Mouse (Mus musculus) midbrain, embryonic 13.5 days (tissue): ENCODE data around the gene Pilrb2. TPM values are rescaled to one million over a fixed set of nuclear protein-coding genes. Genes with fewer than 3 reads are reported as not detected.

Source experiments
- ATAC-seq: fragments of 200-750 bp; cut with Nextera tagmentation; 2 replicates; pipeline ENCODE4 v1.8.0; 2017; ENCODE audit warnings: mild to moderate bottlenecking, moderate TSS enrichment, moderate library complexity
- H3K27ac ChIP-seq: fragments of 300-500 bp; sonication (generic); 2 replicates; pipeline ENCODE4 v1.5.1; 2015; ENCODE audit warnings: inconsistent platforms, mild to moderate bottlenecking, moderate library complexity
- H3K27me3 ChIP-seq: fragments of 300-500 bp; sonication (generic); 2 replicates; pipeline ENCODE4 v1.6.1; 2015; ENCODE audit warnings: mild to moderate bottlenecking, inconsistent platforms
- H3K36me3 ChIP-seq: fragments of 300-500 bp; sonication (generic); 2 replicates; pipeline ENCODE4 v1.6.1; 2015; ENCODE audit warnings: mild to moderate bottlenecking, inconsistent platforms
- H3K4me1 ChIP-seq: fragments of 300-500 bp; sonication (generic); replicated peaks from 2 replicates; pipeline ENCODE4 v1.6.1; 2015; ENCODE audit warnings: inconsistent platforms
- H3K4me2 ChIP-seq: fragments of 300-500 bp; sonication (generic); replicated peaks from 2 replicates; pipeline ENCODE4 v1.6.1; 2015; ENCODE audit warnings: moderate library complexity, mild to moderate bottlenecking, inconsistent platforms
- H3K4me3 ChIP-seq: fragments of 300-500 bp; sonication (generic); replicated peaks from 2 replicates; pipeline ENCODE4 v1.5.1; 2015; ENCODE audit warnings: mild to moderate bottlenecking, inconsistent platforms
- H3K9ac ChIP-seq: fragments of 300-500 bp; sonication (generic); replicated peaks from 2 replicates; pipeline ENCODE4 v1.6.1; 2015; ENCODE audit warnings: mild to moderate bottlenecking, inconsistent platforms
- H3K9me3 ChIP-seq: fragments of 300-500 bp; sonication (generic); 2 replicates; pipeline ENCODE4 v1.6.1; 2016; ENCODE audit warnings: mild to moderate bottlenecking, inconsistent platforms
- WGBS: fragments of 180-500 bp; shearing (Covaris S2); methylation state at CpG from one replicate; pipeline ENCODE4 v1.1.7; 2015; 5-methylcytosine and 5-hydroxymethylcytosine counted together
- polyA plus RNA-seq: library from polyadenylated mRNA; unstranded; fragments of >200 nt; fragmentation: Nextera tagmentation; extraction: Ambion mirVana; gene quantifications from 2 replicates; pipeline ENCODE4 v1.2.1, GENCODE M21; 2015

Gene Pilrb2
- polyA plus RNA-seq, 1 experiment from 2014 or later, result not detected

- 89% methylated on average over 6 of the region's 6 CpGs for WGBS
Observed at GRCm38 (mm10) chr5:137828694-137829093, 42.9 kb downstream of the Pilrb2 start.

GRCm38 (mm10) chr5:137826421-137826820 lies 45.2 kb downstream of the Pilrb2 start:
- Histone ChIP-seq H3K4me2 (no peak overlapping the region), H3K36me3 (no peaks in the 10 kb centered on the region), H3K4me3 (no peak overlapping the region), H3K4me1 (no peaks in the 10 kb centered on the region), H3K27me3 (no peaks in the 10 kb centered on the region), H3K27ac (no peak overlapping the region), H3K9me3 (no peaks in the 10 kb centered on the region), H3K9ac (no peak overlapping the region)
- 68% methylated on average over 7 of the region's 7 CpGs for WGBS
- ATAC-seq, result no peak

More at GRCm38 (mm10) chr5:137828694-137829093, 42.9 kb downstream of the Pilrb2 start:
- Histone ChIP-seq H3K27me3 (no peaks in the 10 kb centered on the region), H3K4me1 (no peaks in the 10 kb centered on the region), H3K9ac (no peak overlapping the region), H3K4me3 (no peak overlapping the region), H3K4me2 (no peak overlapping the region), H3K9me3 (no peaks in the 10 kb centered on the region), H3K36me3 (no peaks in the 10 kb centered on the region), H3K27ac (no peak overlapping the region)
- ATAC-seq, result no peak

GRCm38 (mm10) chr5:137825971-137826370 lies 45.6 kb downstream of the Pilrb2 start:
- Histone ChIP-seq H3K9me3 (no peaks in the 10 kb centered on the region), H3K4me3 (no peak overlapping the region), H3K27me3 (no peaks in the 10 kb centered on the region), H3K36me3 (no peaks in the 10 kb centered on the region), H3K9ac (no peak overlapping the region), H3K4me1 (no peaks in the 10 kb centered on the region), H3K27ac (no peak overlapping the region), H3K4me2 (no peak overlapping the region)
- ATAC-seq, result no peak
- 81% methylated on average over 2 of the region's 2 CpGs for WGBS

- no peaks in the 10 kb centered on the region for H3K4me1 ChIP-seq
- no peak overlapping the region for H3K27ac ChIP-seq
- ATAC-seq, result no peak
- no peak overlapping the region for H3K4me3 ChIP-seq
- WGBS, result 90% methylated on average over 3 of the region's 3 CpGs
- H3K27me3 ChIP-seq, result no peaks in the 10 kb centered on the region
- H3K4me2 ChIP-seq, result no peak overlapping the region
- no peak overlapping the region for H3K9ac ChIP-seq
- no peaks in the 10 kb centered on the region for H3K9me3 ChIP-seq
- no peaks in the 10 kb centered on the region for H3K36me3 ChIP-seq
Observed at GRCm38 (mm10) chr5:137825030-137825429, 46.6 kb downstream of the Pilrb2 start.

- H3K9ac ChIP-seq, result no peak overlapping the region
- no peak overlapping the region for H3K4me3 ChIP-seq
- no peaks in the 10 kb centered on the region for H3K4me1 ChIP-seq
- H3K9me3 ChIP-seq, result no peaks in the 10 kb centered on the region
- H3K27me3 ChIP-seq, result no peaks in the 10 kb centered on the region
- no peak overlapping the region for H3K27ac ChIP-seq
- 92% methylated on average over 6 of the region's 6 CpGs for WGBS
- no peak overlapping the region for H3K4me2 ChIP-seq
- ATAC-seq, result no peak
- H3K36me3 ChIP-seq, result no peaks in the 10 kb centered on the region
Observed at GRCm38 (mm10) chr5:137823455-137824045, 48.1 kb downstream of the Pilrb2 start.

GRCm38 (mm10) chr5:137822602-137823001 lies 49.0 kb downstream of the Pilrb2 start:
- H3K9ac ChIP-seq, result no peak overlapping the region
- no peak overlapping the region for H3K4me2 ChIP-seq
- H3K9me3 ChIP-seq, result no peaks in the 10 kb centered on the region
- 77% methylated on average over 1 of the region's 1 CpGs for WGBS
- no peak for ATAC-seq
- H3K27ac ChIP-seq, result no peak overlapping the region
- no peaks in the 10 kb centered on the region for H3K36me3 ChIP-seq
- H3K27me3 ChIP-seq, result no peaks in the 10 kb centered on the region
- no peaks in the 10 kb centered on the region for H3K4me1 ChIP-seq
- no peak overlapping the region for H3K4me3 ChIP-seq

- 76% methylated on average over 4 of the region's 4 CpGs for WGBS
- no peaks in the 10 kb centered on the region for H3K9me3 ChIP-seq
- H3K4me1 ChIP-seq, result no peaks in the 10 kb centered on the region
- H3K9ac ChIP-seq, result no peak overlapping the region
- no peak overlapping the region for H3K27ac ChIP-seq
- no peak overlapping the region for H3K4me3 ChIP-seq
- H3K36me3 ChIP-seq, result no peaks in the 10 kb centered on the region
- H3K27me3 ChIP-seq, result no peaks in the 10 kb centered on the region
- ATAC-seq, result no peak
- no peak overlapping the region for H3K4me2 ChIP-seq
Observed at GRCm38 (mm10) chr5:137822126-137822525, 49.5 kb downstream of the Pilrb2 start.

- no peak overlapping the region for H3K4me2 ChIP-seq
- no peaks in the 10 kb centered on the region for H3K4me1 ChIP-seq
- no peaks in the 10 kb centered on the region for H3K36me3 ChIP-seq
- H3K27ac ChIP-seq, result no peak overlapping the region
- no peak overlapping the region for H3K4me3 ChIP-seq
- no peak overlapping the region for H3K9ac ChIP-seq
- WGBS, result 69% methylated on average over 4 of the region's 4 CpGs
- no peaks in the 10 kb centered on the region for H3K9me3 ChIP-seq
- no peaks in the 10 kb centered on the region for H3K27me3 ChIP-seq
- ATAC-seq, result no peak
Observed at GRCm38 (mm10) chr5:137817466-137818222, 54.0 kb downstream of the Pilrb2 start.

Other genes with a start within 250 kb of the Pilrb2 start
- gene Fbxo24, start 242.8 kb downstream of the Pilrb2 start, polyA plus RNA-seq, result 0.23 and 0.32 TPM in 2 replicates
- 18.7 and 21.4 TPM in 2 replicates for gene Lrch4, start 242.7 kb downstream of the Pilrb2 start, polyA plus RNA-seq
- gene Gm20605, start 242.6 kb downstream of the Pilrb2 start, polyA plus RNA-seq, result 9.2 and 9.9 TPM in 2 replicates
- gene Sap25, start 230.5 kb downstream of the Pilrb2 start, polyA plus RNA-seq, result 2.7 and 10.9 TPM in 2 replicates
- not detected in 2 replicates for gene Irs3, start 226.1 kb downstream of the Pilrb2 start, polyA plus RNA-seq
- gene Agfg2, start 187.1 kb downstream of the Pilrb2 start, polyA plus RNA-seq, result 19.5 and 19.6 TPM in 2 replicates
- 39.9 and 42.3 TPM in 2 replicates for gene Nyap1, start 130.2 kb downstream of the Pilrb2 start, polyA plus RNA-seq
- gene Tsc22d4, start 126.1 kb downstream of the Pilrb2 start, polyA plus RNA-seq, result 44.2 and 54.0 TPM in 2 replicates
- 43.4 and 48.9 TPM in 2 replicates for gene Ppp1r35, start 93.0 kb downstream of the Pilrb2 start, polyA plus RNA-seq
- gene Mepce, start 84.2 kb downstream of the Pilrb2 start, polyA plus RNA-seq, result 10.6 and 11.0 TPM in 2 replicates
- gene Zcwpw1, start 84.0 kb downstream of the Pilrb2 start, polyA plus RNA-seq, result 10.9 and 12.0 TPM in 2 replicates
- gene Pilra, start 35.5 kb downstream of the Pilrb2 start, polyA plus RNA-seq, result 0.42 TPM in 1 of 2 replicates, not detected in the other
- not detected in 2 replicates for gene Pilrb1, start 13.7 kb downstream of the Pilrb2 start, polyA plus RNA-seq
- gene Cyp3a13, start 49.8 kb upstream of the Pilrb2 start, polyA plus RNA-seq, result 0.06 TPM in 1 of 2 replicates, not detected in the other
- gene Gjc3, start 91.3 kb upstream of the Pilrb2 start, polyA plus RNA-seq, result 0.08 and 0.23 TPM in 2 replicates
- gene Azgp1, start 109.7 kb upstream of the Pilrb2 start, polyA plus RNA-seq, result not detected in 2 replicates
- gene Smok3a, start 149.4 kb upstream of the Pilrb2 start, polyA plus RNA-seq, result not detected in 2 replicates
- gene Smok3b, start 149.6 kb upstream of the Pilrb2 start, polyA plus RNA-seq, result not detected in 2 replicates
- gene Smok3c, start 181.4 kb upstream of the Pilrb2 start, polyA plus RNA-seq, result not detected in 2 replicates
- gene Zkscan1, start 213.3 kb upstream of the Pilrb2 start, polyA plus RNA-seq, result 31.5 and 32.1 TPM in 2 replicates
- 128 TPM in 2 replicates for gene Zscan21, start 245.1 kb upstream of the Pilrb2 start, polyA plus RNA-seq